Mouse (Mus musculus): Measurements from ENCODE around the gene Pitpnm1. TPM values are rescaled to one million over a fixed set of nuclear protein-coding genes. Genes with fewer than 3 reads are reported as not detected.

Gene Pitpnm1
- polyA plus RNA-seq, 1 experiment, result 358 TPM

GRCm38 (mm10) chr19:4100718-4101261 lies 992 bp downstream of the Pitpnm1 start:
- Histone ChIP-seq H3K4me3 (ENCODE audit: extremely low read depth, insufficient read depth, insufficient read length) (peak overlapping the region; percentile 89), H3K36me3 (ENCODE audit: control insufficient read depth, insufficient read depth, low read length) (peaks cover 26% of the 10 kb centered on the region), H3K27me3 (ENCODE audit: control insufficient read depth, insufficient read depth, low read length) (no peaks in the 10 kb centered on the region), H3K4me1 (ENCODE audit: control insufficient read depth, insufficient read depth, insufficient read length) (peaks cover 25% of the 10 kb centered on the region), H3K27ac (ENCODE audit: insufficient read depth, low read length) (no peak overlapping the region)
- no peak for DNase-seq (ENCODE audit: low read depth in 1 of 2, low spot score in 2 of 2)
- TF ChIP-seq CTCF (IDR thresholded peaks at IDR 0.05; ENCODE audit: extremely low read depth, insufficient read depth, insufficient read length, insufficient replicate concordance), result no peak
- TF ChIP-seq POLR2A (IDR thresholded peaks at IDR 0.05; ENCODE audit: low read depth, low read length), result no peak
- WGBS, result 2% methylated on average over 51 of the region's 52 CpGs

- no peak for TF ChIP-seq CTCF (IDR thresholded peaks at IDR 0.05; ENCODE audit: extremely low read depth, insufficient read depth, insufficient read length, insufficient replicate concordance)
- TF ChIP-seq POLR2A (IDR thresholded peaks at IDR 0.05; ENCODE audit: low read depth, low read length), result no peak
- no peak overlapping the region for H3K4me3 ChIP-seq (ENCODE audit: extremely low read depth, insufficient read depth, insufficient read length)
- H3K4me1 ChIP-seq (ENCODE audit: control insufficient read depth, insufficient read depth, insufficient read length), result peaks cover 23% of the 10 kb centered on the region
- WGBS, result 94% methylated on average over 6 of the region's 6 CpGs
- H3K27ac ChIP-seq (ENCODE audit: insufficient read depth, low read length), result no peak overlapping the region
- DNase-seq (ENCODE audit: low read depth in 1 of 2, low spot score in 2 of 2), result no peak
- no peaks in the 10 kb centered on the region for H3K27me3 ChIP-seq (ENCODE audit: control insufficient read depth, insufficient read depth, low read length)
- H3K36me3 ChIP-seq (ENCODE audit: control insufficient read depth, insufficient read depth, low read length), result peaks cover 29% of the 10 kb centered on the region
Observed at GRCm38 (mm10) chr19:4101466-4101865, 1.7 kb downstream of the Pitpnm1 start.

GRCm38 (mm10) chr19:4102049-4102448 lies 2.3 kb downstream of the Pitpnm1 start:
- peaks cover 21% of the 10 kb centered on the region for H3K4me1 ChIP-seq (ENCODE audit: control insufficient read depth, insufficient read depth, insufficient read length)
- TF ChIP-seq CTCF (IDR thresholded peaks at IDR 0.05; ENCODE audit: extremely low read depth, insufficient read depth, insufficient read length, insufficient replicate concordance) (no peak), POLR2A (IDR thresholded peaks at IDR 0.05; ENCODE audit: low read depth, low read length) (no peak)
- H3K27ac ChIP-seq (ENCODE audit: insufficient read depth, low read length), result no peak overlapping the region
- no peaks in the 10 kb centered on the region for H3K27me3 ChIP-seq (ENCODE audit: control insufficient read depth, insufficient read depth, low read length)
- no peak overlapping the region for H3K4me3 ChIP-seq (ENCODE audit: extremely low read depth, insufficient read depth, insufficient read length)
- no peak for DNase-seq (ENCODE audit: low read depth in 1 of 2, low spot score in 2 of 2)
- peaks cover 32% of the 10 kb centered on the region for H3K36me3 ChIP-seq (ENCODE audit: control insufficient read depth, insufficient read depth, low read length)
- 92% methylated on average over 2 of the region's 2 CpGs for WGBS

GRCm38 (mm10) chr19:4102626-4103025 lies 2.8 kb downstream of the Pitpnm1 start:
- WGBS, result 76% methylated on average over 12 of the region's 12 CpGs
- Histone ChIP-seq H3K36me3 (ENCODE audit: control insufficient read depth, insufficient read depth, low read length) (peaks cover 33% of the 10 kb centered on the region), H3K4me1 (ENCODE audit: control insufficient read depth, insufficient read depth, insufficient read length) (peaks cover 21% of the 10 kb centered on the region), H3K4me3 (ENCODE audit: extremely low read depth, insufficient read depth, insufficient read length) (no peak overlapping the region), H3K27ac (ENCODE audit: insufficient read depth, low read length) (no peak overlapping the region), H3K27me3 (ENCODE audit: control insufficient read depth, insufficient read depth, low read length) (no peaks in the 10 kb centered on the region)
- TF ChIP-seq POLR2A (IDR thresholded peaks at IDR 0.05; ENCODE audit: low read depth, low read length) (no peak), CTCF (IDR thresholded peaks at IDR 0.05; ENCODE audit: extremely low read depth, insufficient read depth, insufficient read length, insufficient replicate concordance) (no peak)
- DNase-seq (ENCODE audit: low read depth in 1 of 2, low spot score in 2 of 2), result no peak

GRCm38 (mm10) chr19:4103294-4103693 lies 3.5 kb downstream of the Pitpnm1 start:
- no peak for DNase-seq (ENCODE audit: low read depth in 1 of 2, low spot score in 2 of 2)
- TF ChIP-seq POLR2A (IDR thresholded peaks at IDR 0.05; ENCODE audit: low read depth, low read length) (no peak), CTCF (IDR thresholded peaks at IDR 0.05; ENCODE audit: extremely low read depth, insufficient read depth, insufficient read length, insufficient replicate concordance) (no peak)
- Histone ChIP-seq H3K4me1 (ENCODE audit: control insufficient read depth, insufficient read depth, insufficient read length) (peaks cover 14% of the 10 kb centered on the region), H3K4me3 (ENCODE audit: extremely low read depth, insufficient read depth, insufficient read length) (no peak overlapping the region), H3K27me3 (ENCODE audit: control insufficient read depth, insufficient read depth, low read length) (no peaks in the 10 kb centered on the region), H3K36me3 (ENCODE audit: control insufficient read depth, insufficient read depth, low read length) (peaks cover 39% of the 10 kb centered on the region), H3K27ac (ENCODE audit: insufficient read depth, low read length) (no peak overlapping the region)
- WGBS, result 97% methylated on average over 18 of the region's 18 CpGs

DNA sequence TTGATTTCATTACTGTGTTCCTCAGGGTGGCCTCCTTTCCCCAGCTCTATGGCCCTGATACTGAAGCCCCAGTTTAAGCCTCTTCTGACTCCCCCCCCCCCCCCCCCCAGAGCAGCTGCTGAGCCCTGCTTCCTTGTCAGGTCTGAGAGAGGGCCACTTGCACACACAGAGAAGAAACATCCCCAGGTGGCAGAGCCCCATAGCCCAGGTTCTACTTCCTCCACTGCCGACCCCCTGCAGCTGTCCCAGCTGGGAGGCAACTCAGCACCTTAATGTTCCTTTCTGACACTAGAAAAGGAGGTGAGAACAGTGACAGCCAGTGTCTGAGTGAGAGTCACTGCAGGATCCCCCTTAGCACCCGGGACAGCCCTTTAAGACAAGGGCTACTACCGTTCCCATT lies 4.0 kb downstream of the Pitpnm1 start:
- H3K4me3 ChIP-seq (ENCODE audit: extremely low read depth, insufficient read depth, insufficient read length), result no peak overlapping the region
- peaks cover 10% of the 10 kb centered on the region for H3K4me1 ChIP-seq (ENCODE audit: control insufficient read depth, insufficient read depth, insufficient read length)
- TF ChIP-seq POLR2A (IDR thresholded peaks at IDR 0.05; ENCODE audit: low read depth, low read length), result no peak
- TF ChIP-seq CTCF (IDR thresholded peaks at IDR 0.05; ENCODE audit: extremely low read depth, insufficient read depth, insufficient read length, insufficient replicate concordance), result no peak
- H3K36me3 ChIP-seq (ENCODE audit: control insufficient read depth, insufficient read depth, low read length), result peaks cover 42% of the 10 kb centered on the region
- H3K27ac ChIP-seq (ENCODE audit: insufficient read depth, low read length), result no peak overlapping the region
- H3K27me3 ChIP-seq (ENCODE audit: control insufficient read depth, insufficient read depth, low read length), result no peaks in the 10 kb centered on the region
- 65% methylated on average over 3 of the region's 3 CpGs for WGBS
- no peak for DNase-seq (ENCODE audit: low read depth in 1 of 2, low spot score in 2 of 2)

- WGBS, result 94% methylated on average over 16 of the region's 16 CpGs
- no peak overlapping the region for H3K27ac ChIP-seq (ENCODE audit: insufficient read depth, low read length)
- TF ChIP-seq POLR2A (IDR thresholded peaks at IDR 0.05; ENCODE audit: low read depth, low read length) (no peak), CTCF (IDR thresholded peaks at IDR 0.05; ENCODE audit: extremely low read depth, insufficient read depth, insufficient read length, insufficient replicate concordance) (no peak)
- peaks cover 10% of the 10 kb centered on the region for H3K4me1 ChIP-seq (ENCODE audit: control insufficient read depth, insufficient read depth, insufficient read length)
- H3K4me3 ChIP-seq (ENCODE audit: extremely low read depth, insufficient read depth, insufficient read length), result no peak overlapping the region
- no peak for DNase-seq (ENCODE audit: low read depth in 1 of 2, low spot score in 2 of 2)
- H3K27me3 ChIP-seq (ENCODE audit: control insufficient read depth, insufficient read depth, low read length), result no peaks in the 10 kb centered on the region
- H3K36me3 ChIP-seq (ENCODE audit: control insufficient read depth, insufficient read depth, low read length), result peaks cover 42% of the 10 kb centered on the region
Observed at GRCm38 (mm10) chr19:4104675-4105194, 4.9 kb downstream of the Pitpnm1 start.
